Mouse (Mus musculus): ENCODE results near the gene Mtr. TPM values are rescaled to one million over a fixed set of nuclear protein-coding genes. Genes with fewer than 3 reads are reported as not detected.
A peak's percentile ranks its signal among the peaks of the same experiment; 100 is the strongest.

Mtr gene
- polyA plus RNA-seq, 1 experiment from 2014 or later, result 18.2 TPM

GRCm38 (mm10) chr13:12218603-12219002, 39.3 kb downstream of the Mtr start:
- WGBS, result 86% methylated on average over 14 of the region's 14 CpGs
- peak; percentile 69; the same call in 1 of the 2 replicates for ATAC-seq (replicated peaks; ENCODE audit: low FRiP score)
- H3K36me3 ChIP-seq (ENCODE audit: control insufficient read depth, insufficient read depth, low read length), result peaks cover 16% of the 10 kb centered on the region

GRCm38 (mm10) chr13:12214922-12215321, 43.0 kb downstream of the Mtr start:
- no peaks in the 10 kb centered on the region for H3K9me3 ChIP-seq (ENCODE audit: control insufficient read depth, low read length)
- H3K4me3 ChIP-seq (ENCODE audit: low read depth, low read length), result no peak overlapping the region
- H3K9ac ChIP-seq (ENCODE audit: low read depth, low read length), result no peak overlapping the region
- H3K27me3 ChIP-seq (replicated peaks; ENCODE audit: control insufficient read depth, insufficient read depth, low read length), result no peaks in the 10 kb centered on the region
- no peak overlapping the region for H3K4me2 ChIP-seq
- no peak for DNase-seq (ENCODE audit: low spot score)
- H3K36me3 ChIP-seq (ENCODE audit: control insufficient read depth, insufficient read depth, low read length), result peaks cover 16% of the 10 kb centered on the region
- H3K27ac ChIP-seq (ENCODE audit: low read depth, low read length), result no peak overlapping the region
- no peaks in the 10 kb centered on the region for H3K4me1 ChIP-seq (replicated peaks; ENCODE audit: control insufficient read depth, insufficient read depth, low read length)
- ATAC-seq (replicated peaks; ENCODE audit: low FRiP score), result no peak
- 87% methylated on average over 5 of the region's 5 CpGs for WGBS

More at GRCm38 (mm10) chr13:12218603-12219002, 39.3 kb downstream of the Mtr start:
- no peak overlapping the region for H3K4me2 ChIP-seq
- H3K4me1 ChIP-seq (replicated peaks; ENCODE audit: control insufficient read depth, insufficient read depth, low read length), result no peaks in the 10 kb centered on the region
- no peak overlapping the region for H3K4me3 ChIP-seq (ENCODE audit: low read depth, low read length)
- H3K9ac ChIP-seq (ENCODE audit: low read depth, low read length), result no peak overlapping the region
- no peaks in the 10 kb centered on the region for H3K9me3 ChIP-seq (ENCODE audit: control insufficient read depth, low read length)
- H3K27ac ChIP-seq (ENCODE audit: low read depth, low read length), result no peak overlapping the region
- no peaks in the 10 kb centered on the region for H3K27me3 ChIP-seq (replicated peaks; ENCODE audit: control insufficient read depth, insufficient read depth, low read length)
- no peak for DNase-seq (ENCODE audit: low spot score)

- Histone ChIP-seq H3K27ac (ENCODE audit: low read depth, low read length) (no peak overlapping the region), H3K9ac (ENCODE audit: low read depth, low read length) (no peak overlapping the region), H3K4me3 (ENCODE audit: low read depth, low read length) (no peak overlapping the region), H3K4me1 (replicated peaks; ENCODE audit: control insufficient read depth, insufficient read depth, low read length) (no peaks in the 10 kb centered on the region), H3K9me3 (ENCODE audit: control insufficient read depth, low read length) (no peaks in the 10 kb centered on the region), H3K4me2 (no peak overlapping the region), H3K36me3 (ENCODE audit: control insufficient read depth, insufficient read depth, low read length) (peaks cover 13% of the 10 kb centered on the region), H3K27me3 (replicated peaks; ENCODE audit: control insufficient read depth, insufficient read depth, low read length) (no peaks in the 10 kb centered on the region)
- no peak for ATAC-seq (replicated peaks; ENCODE audit: low FRiP score)
- WGBS, result 74% methylated on average over 2 of the region's 2 CpGs
- DNase-seq (ENCODE audit: low spot score), result no peak
Observed at GRCm38 (mm10) chr13:12211058-12211457, 46.9 kb downstream of the Mtr start.

GRCm38 (mm10) chr13:12210023-12210762, 47.7 kb downstream of the Mtr start:
- Histone ChIP-seq H3K27me3 (replicated peaks; ENCODE audit: control insufficient read depth, insufficient read depth, low read length) (no peaks in the 10 kb centered on the region), H3K9ac (ENCODE audit: low read depth, low read length) (no peak overlapping the region), H3K4me3 (ENCODE audit: low read depth, low read length) (no peak overlapping the region), H3K27ac (ENCODE audit: low read depth, low read length) (no peak overlapping the region), H3K4me2 (no peak overlapping the region), H3K9me3 (ENCODE audit: control insufficient read depth, low read length) (no peaks in the 10 kb centered on the region), H3K36me3 (ENCODE audit: control insufficient read depth, insufficient read depth, low read length) (peaks cover 13% of the 10 kb centered on the region), H3K4me1 (replicated peaks; ENCODE audit: control insufficient read depth, insufficient read depth, low read length) (no peaks in the 10 kb centered on the region)
- 70% methylated on average over 10 of the region's 10 CpGs for WGBS
- DNase-seq (ENCODE audit: low spot score) (no peak), ATAC-seq (replicated peaks; ENCODE audit: low FRiP score) (peak; percentile 60)

- no peak overlapping the region for H3K9ac ChIP-seq (ENCODE audit: low read depth, low read length)
- DNase-seq (ENCODE audit: low spot score) (no peak), ATAC-seq (replicated peaks; ENCODE audit: low FRiP score) (no peak)
- WGBS, result 79% methylated on average over 5 of the region's 5 CpGs
- no peaks in the 10 kb centered on the region for H3K9me3 ChIP-seq (ENCODE audit: control insufficient read depth, low read length)
- H3K36me3 ChIP-seq (ENCODE audit: control insufficient read depth, insufficient read depth, low read length), result peaks cover 16% of the 10 kb centered on the region
- no peak overlapping the region for H3K27ac ChIP-seq (ENCODE audit: low read depth, low read length)
- no peak overlapping the region for H3K4me3 ChIP-seq (ENCODE audit: low read depth, low read length)
- H3K4me1 ChIP-seq (replicated peaks; ENCODE audit: control insufficient read depth, insufficient read depth, low read length), result no peaks in the 10 kb centered on the region
- no peaks in the 10 kb centered on the region for H3K27me3 ChIP-seq (replicated peaks; ENCODE audit: control insufficient read depth, insufficient read depth, low read length)
- no peak overlapping the region for H3K4me2 ChIP-seq
Observed at GRCm38 (mm10) chr13:12200372-12200771, 57.5 kb downstream of the Mtr start.

- H3K27ac ChIP-seq (ENCODE audit: low read depth, low read length), result no peak overlapping the region
- H3K4me2 ChIP-seq, result no peak overlapping the region
- WGBS, result 89% methylated on average over 2 of the region's 2 CpGs
- no peak overlapping the region for H3K9ac ChIP-seq (ENCODE audit: low read depth, low read length)
- no peak overlapping the region for H3K4me3 ChIP-seq (ENCODE audit: low read depth, low read length)
- no peaks in the 10 kb centered on the region for H3K27me3 ChIP-seq (replicated peaks; ENCODE audit: control insufficient read depth, insufficient read depth, low read length)
- no peak for DNase-seq (ENCODE audit: low spot score)
- ATAC-seq (replicated peaks; ENCODE audit: low FRiP score), result no peak
- H3K36me3 ChIP-seq (ENCODE audit: control insufficient read depth, insufficient read depth, low read length), result peaks cover 25% of the 10 kb centered on the region
- no peaks in the 10 kb centered on the region for H3K4me1 ChIP-seq (replicated peaks; ENCODE audit: control insufficient read depth, insufficient read depth, low read length)
- no peaks in the 10 kb centered on the region for H3K9me3 ChIP-seq (ENCODE audit: control insufficient read depth, low read length)
Observed at GRCm38 (mm10) chr13:12198486-12198885, 59.4 kb downstream of the Mtr start.

GRCm38 (mm10) chr13:12196861-12197260, 61.1 kb downstream of the Mtr start:
- no peak for DNase-seq (ENCODE audit: low spot score)
- Histone ChIP-seq H3K4me3 (ENCODE audit: low read depth, low read length) (no peak overlapping the region), H3K9me3 (ENCODE audit: control insufficient read depth, low read length) (no peaks in the 10 kb centered on the region), H3K27ac (ENCODE audit: low read depth, low read length) (no peak overlapping the region), H3K4me1 (replicated peaks; ENCODE audit: control insufficient read depth, insufficient read depth, low read length) (no peaks in the 10 kb centered on the region), H3K4me2 (no peak overlapping the region), H3K9ac (ENCODE audit: low read depth, low read length) (no peak overlapping the region), H3K27me3 (replicated peaks; ENCODE audit: control insufficient read depth, insufficient read depth, low read length) (no peaks in the 10 kb centered on the region), H3K36me3 (ENCODE audit: control insufficient read depth, insufficient read depth, low read length) (peaks cover 34% of the 10 kb centered on the region)
- no peak for ATAC-seq (replicated peaks; ENCODE audit: low FRiP score)
- 91% methylated on average over 4 of the region's 4 CpGs for WGBS

GRCm38 (mm10) chr13:12196012-12196411, 61.9 kb downstream of the Mtr start:
- ATAC-seq (replicated peaks; ENCODE audit: low FRiP score) (no peak), DNase-seq (ENCODE audit: low spot score) (no peak)
- no peak overlapping the region for H3K9ac ChIP-seq (ENCODE audit: low read depth, low read length)
- peaks cover 34% of the 10 kb centered on the region for H3K36me3 ChIP-seq (ENCODE audit: control insufficient read depth, insufficient read depth, low read length)
- H3K4me2 ChIP-seq, result no peak overlapping the region
- 97% methylated on average over 3 of the region's 3 CpGs for WGBS
- H3K4me3 ChIP-seq (ENCODE audit: low read depth, low read length), result no peak overlapping the region
- H3K9me3 ChIP-seq (ENCODE audit: control insufficient read depth, low read length), result no peaks in the 10 kb centered on the region
- H3K27me3 ChIP-seq (replicated peaks; ENCODE audit: control insufficient read depth, insufficient read depth, low read length), result no peaks in the 10 kb centered on the region
- no peaks in the 10 kb centered on the region for H3K4me1 ChIP-seq (replicated peaks; ENCODE audit: control insufficient read depth, insufficient read depth, low read length)
- no peak overlapping the region for H3K27ac ChIP-seq (ENCODE audit: low read depth, low read length)

- Histone ChIP-seq H3K9me3 (ENCODE audit: control insufficient read depth, low read length) (no peaks in the 10 kb centered on the region), H3K4me3 (ENCODE audit: low read depth, low read length) (no peak overlapping the region), H3K4me1 (replicated peaks; ENCODE audit: control insufficient read depth, insufficient read depth, low read length) (no peaks in the 10 kb centered on the region), H3K9ac (ENCODE audit: low read depth, low read length) (no peak overlapping the region), H3K36me3 (ENCODE audit: control insufficient read depth, insufficient read depth, low read length) (peaks cover 32% of the 10 kb centered on the region), H3K27ac (ENCODE audit: low read depth, low read length) (no peak overlapping the region), H3K27me3 (replicated peaks; ENCODE audit: control insufficient read depth, insufficient read depth, low read length) (no peaks in the 10 kb centered on the region), H3K4me2 (no peak overlapping the region)
- WGBS, result 85% methylated on average over 12 of the region's 12 CpGs
- DNase-seq (ENCODE audit: low spot score) (no peak), ATAC-seq (replicated peaks; ENCODE audit: low FRiP score) (no peak)
Observed at GRCm38 (mm10) chr13:12194942-12195662, 62.8 kb downstream of the Mtr start.

Data from liver, embryonic 11.5 days (tissue).